Mouse (Mus musculus) limb, embryonic 15.5 days (tissue): Measurements from ENCODE around the gene Cgrrf1. TPM values are rescaled to one million over a fixed set of nuclear protein-coding genes. Genes with fewer than 3 reads are reported as not detected.
"Not testable (repeated sequence)": the region's sequence is repeated elsewhere in the genome, so short reads cannot be mapped to it uniquely, and the experiment has no call there.

Experiments
- ATAC-seq: fragments of 200-750 bp; cut with Nextera tagmentation; 2 replicates; pipeline ENCODE4 v1.8.0; 2017; ENCODE audit warnings: low read depth, moderate TSS enrichment; ENCODE audit not compliant: insufficient number of reproducible peaks, low FRiP score, low TSS enrichment
- H3K27ac ChIP-seq: fragments of 300-500 bp; sonication (generic); 2 replicates; pipeline ENCODE4 v1.5.1; 2015; ENCODE audit warnings: moderate library complexity, mild to moderate bottlenecking, inconsistent platforms
- H3K27me3 ChIP-seq: fragments of 300-500 bp; sonication (generic); 2 replicates; pipeline ENCODE4 v1.6.1; 2015; ENCODE audit warnings: inconsistent platforms
- H3K36me3 ChIP-seq: fragments of 300-500 bp; sonication (generic); 2 replicates; pipeline ENCODE4 v1.6.1; 2015; ENCODE audit warnings: inconsistent platforms
- H3K4me1 ChIP-seq: fragments of 300-500 bp; sonication (generic); 2 replicates; pipeline ENCODE4 v1.6.1; 2015; ENCODE audit warnings: inconsistent platforms
- H3K4me2 ChIP-seq: fragments of 300-500 bp; sonication (generic); 2 replicates; pipeline ENCODE4 v1.6.1; 2015; ENCODE audit warnings: mild to moderate bottlenecking, inconsistent platforms
- H3K4me3 ChIP-seq: fragments of 300-500 bp; sonication (generic); 2 replicates; pipeline ENCODE4 v1.5.1; 2015; ENCODE audit warnings: mild to moderate bottlenecking, inconsistent platforms
- H3K9ac ChIP-seq: fragments of 300-500 bp; sonication (generic); 2 replicates; pipeline ENCODE4 v1.6.1; 2015; ENCODE audit warnings: inconsistent platforms
- H3K9me3 ChIP-seq: fragments of 300-500 bp; sonication (generic); 2 replicates; pipeline ENCODE4 v1.6.1; 2016; ENCODE audit warnings: inconsistent platforms
- WGBS: fragments of 180-500 bp; shearing (Covaris S2); methylation state at CpG from one replicate; pipeline ENCODE4 v1.1.7; 2015; 5-methylcytosine and 5-hydroxymethylcytosine counted together
- polyA plus RNA-seq: library from polyadenylated mRNA; unstranded; fragments of >200 nt; fragmentation: Nextera tagmentation; extraction: Ambion mirVana; gene quantifications from 2 replicates; pipeline ENCODE4 v1.2.1, GENCODE M21; 2015

Cgrrf1 gene
- polyA plus RNA-seq, 1 experiment from 2014 or later = 21.0 TPM

GRCm38 (mm10) chr14:46803259-46803658, 28.7 kb upstream of the Cgrrf1 start:
- Histone ChIP-seq H3K27me3 (no peaks in the 10 kb centered on the region), H3K4me3 (no peak overlapping the region), H3K4me2 (no peak overlapping the region), H3K27ac (no peak overlapping the region), H3K9ac (no peak overlapping the region), H3K36me3 (peaks cover 6% of the 10 kb centered on the region), H3K4me1 (0 out of 2 replicates have a peak, but pooled peaks cover 2% of the 10 kb centered on the region), H3K9me3 (no peaks in the 10 kb centered on the region)
- ATAC-seq = no peak
- 77% methylated on average over 4 of the region's 4 CpGs for WGBS

- ATAC-seq = no peak
- no peak overlapping the region for H3K9ac ChIP-seq
These were observed 28.1 kb upstream of the Cgrrf1 start for GRCm38 (mm10) chr14:46803791-46804190.

GRCm38 (mm10) chr14:46806186-46806585, 25.7 kb upstream of the Cgrrf1 start:
- ATAC-seq = no peak
- peaks cover 27% of the 10 kb centered on the region for H3K36me3 ChIP-seq
- no peaks in the 10 kb centered on the region for H3K27me3 ChIP-seq
- no peaks in the 10 kb centered on the region for H3K9me3 ChIP-seq
- H3K4me3 ChIP-seq = no peak overlapping the region
- no peak overlapping the region for H3K27ac ChIP-seq
- H3K4me2 ChIP-seq = no peak overlapping the region
- 0 out of 2 replicates have a peak, but pooled peaks cover 2% of the 10 kb centered on the region for H3K4me1 ChIP-seq
- H3K9ac ChIP-seq = no peak overlapping the region
- 87% methylated on average over 5 of the region's 5 CpGs for whole genome bisulfite sequencing

More at GRCm38 (mm10) chr14:46803791-46804190, 28.1 kb upstream of the Cgrrf1 start:
- Histone ChIP-seq H3K27me3 (no peaks in the 10 kb centered on the region), H3K36me3 (peaks cover 9% of the 10 kb centered on the region), H3K4me1 (0 out of 2 replicates have a peak, but pooled peaks cover 2% of the 10 kb centered on the region), H3K4me3 (no peak overlapping the region), H3K4me2 (no peak overlapping the region), H3K27ac (no peak overlapping the region), H3K9me3 (no peaks in the 10 kb centered on the region)
- WGBS = 96% methylated on average over 1 of the region's 1 CpGs

GRCm38 (mm10) chr14:46807927-46808326, 24.0 kb upstream of the Cgrrf1 start:
- WGBS = 73% methylated on average over 3 of the region's 3 CpGs
- peaks cover 39% of the 10 kb centered on the region for H3K36me3 ChIP-seq

GRCm38 (mm10) chr14:46815640-46816039, 16.3 kb upstream of the Cgrrf1 start:
- Histone ChIP-seq H3K27ac (no peak overlapping the region), H3K36me3 (peaks cover 49% of the 10 kb centered on the region), H3K4me1 (peaks cover 4% of the 10 kb centered on the region), H3K27me3 (no peaks in the 10 kb centered on the region), H3K9ac (no peak overlapping the region), H3K4me2 (no peak overlapping the region), H3K4me3 (no peak overlapping the region), H3K9me3 (no peaks in the 10 kb centered on the region)
- 86% methylated on average over 6 of the region's 6 CpGs for WGBS
- no peak for ATAC-seq

More at GRCm38 (mm10) chr14:46807927-46808326, 24.0 kb upstream of the Cgrrf1 start:
- ATAC-seq = no peak
- H3K9me3 ChIP-seq = no peaks in the 10 kb centered on the region
- H3K27ac ChIP-seq = no peak overlapping the region
- H3K9ac ChIP-seq = no peak overlapping the region
- no peaks in the 10 kb centered on the region for H3K4me1 ChIP-seq
- no peak overlapping the region for H3K4me3 ChIP-seq
- H3K4me2 ChIP-seq = no peak overlapping the region
- H3K27me3 ChIP-seq = no peaks in the 10 kb centered on the region

GRCm38 (mm10) chr14:46816916-46817622, 14.9 kb upstream of the Cgrrf1 start:
- no peak for ATAC-seq
- Histone ChIP-seq H3K4me2 (no peak overlapping the region), H3K9ac (no peak overlapping the region), H3K4me3 (no peak overlapping the region), H3K4me1 (peaks cover 9% of the 10 kb centered on the region), H3K36me3 (peaks cover 38% of the 10 kb centered on the region), H3K27me3 (no peaks in the 10 kb centered on the region), H3K27ac (no peak overlapping the region), H3K9me3 (no peaks in the 10 kb centered on the region)
- WGBS = 92% methylated on average over 8 of the region's 8 CpGs

GRCm38 (mm10) chr14:46818743-46819142, 13.2 kb upstream of the Cgrrf1 start:
- no peak for ATAC-seq
- H3K4me3 ChIP-seq = no peak overlapping the region
- H3K4me2 ChIP-seq = no peak overlapping the region
- H3K27me3 ChIP-seq = 0 out of 2 replicates have a peak, but pooled peaks cover 6% of the 10 kb centered on the region
- H3K9me3 ChIP-seq = no peaks in the 10 kb centered on the region
- 92% methylated on average over 7 of the region's 7 CpGs for WGBS
- H3K36me3 ChIP-seq = peaks cover 24% of the 10 kb centered on the region
- H3K4me1 ChIP-seq = peaks cover 9% of the 10 kb centered on the region
- H3K9ac ChIP-seq = no peak overlapping the region
- no peak overlapping the region for H3K27ac ChIP-seq

- not testable (repeated sequence) for H3K4me3 ChIP-seq, H3K9ac ChIP-seq, ATAC-seq, H3K4me2 ChIP-seq, H3K27me3 ChIP-seq, H3K9me3 ChIP-seq, H3K27ac ChIP-seq, H3K4me1 ChIP-seq
- H3K36me3 ChIP-seq = peaks cover 19% of the 10 kb centered on the region
- 87% methylated on average over 6 of the region's 6 CpGs for WGBS
These were observed 12.0 kb upstream of the Cgrrf1 start for GRCm38 (mm10) chr14:46819961-46820360.

- Histone ChIP-seq H3K4me2 (peak overlapping the region; percentile 77), H3K4me1 (peaks cover 9% of the 10 kb centered on the region), H3K27me3 (0 out of 2 replicates have a peak, but pooled peaks cover 6% of the 10 kb centered on the region), H3K27ac (peak overlapping the region; percentile 95), H3K9me3 (no peaks in the 10 kb centered on the region), H3K9ac (peak overlapping the region; percentile 93), H3K4me3 (peak overlapping the region; percentile 77), H3K36me3 (peaks cover 9% of the 10 kb centered on the region)
- ATAC-seq = 0 out of 2 replicates have a peak, but pooled peaks have one; percentile 24
- WGBS = 0% methylated on average over 11 of the region's 11 CpGs
These were observed 10.6 kb upstream of the Cgrrf1 start for GRCm38 (mm10) chr14:46821271-46821872.

GRCm38 (mm10) chr14:46821873-46822716, 9.8 kb upstream of the Cgrrf1 start, which contains the start of gene Gmfb:
Gene Gmfb, minus strand, starts transcription at chr14:46822242.
- Histone ChIP-seq H3K4me3 (peak within 1 kb of the TSS; percentile 77), H3K36me3 (peaks cover 3% of the 10 kb centered on the region; the same call in 1 of the 2 replicates), H3K4me2 (peak within 1 kb of the TSS; percentile 77), H3K9ac (peak within 1 kb of the TSS; percentile 93), H3K27me3 (0 out of 2 replicates have a peak, but pooled peaks cover 6% of the 10 kb centered on the region), H3K9me3 (no peaks in the 10 kb centered on the region), H3K4me1 (peaks cover 9% of the 10 kb centered on the region), H3K27ac (peak within 1 kb of the TSS; percentile 95)
- under 1% methylated on average over 65 of the region's 65 CpGs for WGBS
- ATAC-seq = peak; percentile 95

GRCm38 (mm10) chr14:46823996-46824395, 7.9 kb upstream of the Cgrrf1 start:
- Histone ChIP-seq H3K4me3 (no peak overlapping the region), H3K9ac (no peak overlapping the region), H3K36me3 (no peaks in the 10 kb centered on the region), H3K27me3 (0 out of 2 replicates have a peak, but pooled peaks cover 6% of the 10 kb centered on the region), H3K4me1 (peaks cover 9% of the 10 kb centered on the region), H3K4me2 (no peak overlapping the region), H3K27ac (no peak overlapping the region), H3K9me3 (no peaks in the 10 kb centered on the region)
- ATAC-seq = no peak
- 77% methylated on average over 2 of the region's 2 CpGs for WGBS
